Mouse (Mus musculus) embryonic facial prominence, embryonic 15.5 days (tissue): ENCODE results near the gene Irgc1. TPM values are rescaled to one million over a fixed set of nuclear protein-coding genes. Genes with fewer than 3 reads are reported as not detected.

Source experiments
- ATAC-seq: fragments of 200-750 bp; cut with Nextera tagmentation; 2 replicates; pipeline ENCODE4 v1.8.0; 2017; ENCODE audit warnings: low read depth, moderate TSS enrichment; ENCODE audit not compliant: insufficient number of reproducible peaks, low FRiP score, low TSS enrichment
- H3K27ac ChIP-seq: fragments of 300-500 bp; sonication (generic); replicated peaks from 2 replicates; pipeline ENCODE4 v1.5.1; 2015; ENCODE audit warnings: mild to moderate bottlenecking, inconsistent platforms
- H3K27me3 ChIP-seq: fragments of 300-500 bp; sonication (generic); 2 replicates; pipeline ENCODE4 v1.6.1; 2015; ENCODE audit warnings: inconsistent platforms
- H3K36me3 ChIP-seq: fragments of 300-500 bp; sonication (generic); 2 replicates; pipeline ENCODE4 v1.6.1; 2015; ENCODE audit warnings: mild to moderate bottlenecking, inconsistent platforms
- H3K4me1 ChIP-seq: fragments of 300-500 bp; sonication (generic); 2 replicates; pipeline ENCODE4 v1.6.1; 2015; ENCODE audit warnings: inconsistent platforms
- H3K4me2 ChIP-seq: fragments of 300-500 bp; sonication (generic); replicated peaks from 2 replicates; pipeline ENCODE4 v1.6.1; 2015; ENCODE audit warnings: mild to moderate bottlenecking, inconsistent platforms
- H3K4me3 ChIP-seq: fragments of 300-500 bp; sonication (generic); replicated peaks from 2 replicates; pipeline ENCODE4 v1.5.1; 2015; ENCODE audit warnings: mild to moderate bottlenecking, inconsistent platforms
- H3K9ac ChIP-seq: fragments of 300-500 bp; sonication (generic); 2 replicates; pipeline ENCODE4 v1.6.1; 2015; ENCODE audit warnings: inconsistent platforms
- H3K9me3 ChIP-seq: fragments of 300-500 bp; sonication (generic); replicated peaks from 2 replicates; pipeline ENCODE4 v1.6.1; 2016; ENCODE audit warnings: inconsistent platforms
- WGBS: fragments of 180-500 bp; shearing (Covaris S2); methylation state at CpG from one replicate; pipeline ENCODE4 v1.1.7; 2015; 5-methylcytosine and 5-hydroxymethylcytosine counted together
- polyA plus RNA-seq: library from polyadenylated mRNA; unstranded; fragments of >200 nt; fragmentation: Nextera tagmentation; extraction: Ambion mirVana; gene quantifications from 2 replicates; pipeline ENCODE4 v1.2.1, GENCODE M21; 2015

The Irgc1 gene
- polyA plus RNA-seq, 1 experiment from 2014 or later: not detected

GRCm38 (mm10) chr7:24431713-24432112 is 20.4 kb downstream of the Irgc1 start:
- H3K27me3 ChIP-seq: 0 out of 2 replicates have a peak, but pooled peaks cover 8% of the 10 kb centered on the region
- H3K4me2 ChIP-seq: no peak overlapping the region
- H3K4me1 ChIP-seq: no peaks in the 10 kb centered on the region
- H3K9ac ChIP-seq: no peak overlapping the region
- H3K4me3 ChIP-seq: no peak overlapping the region
- no peak overlapping the region for H3K27ac ChIP-seq
- WGBS: 65% methylated on average over 11 of the region's 11 CpGs
- H3K36me3 ChIP-seq: no peaks in the 10 kb centered on the region
- no peak for ATAC-seq
- H3K9me3 ChIP-seq: no peaks in the 10 kb centered on the region

GRCm38 (mm10) chr7:24430551-24431345 is 21.3 kb downstream of the Irgc1 start:
- 0 out of 2 replicates have a peak, but pooled peaks cover 8% of the 10 kb centered on the region for H3K27me3 ChIP-seq
- H3K27ac ChIP-seq: no peak overlapping the region
- WGBS: 92% methylated on average over 15 of the region's 15 CpGs
- no peaks in the 10 kb centered on the region for H3K36me3 ChIP-seq
- H3K9ac ChIP-seq: no peak overlapping the region
- no peak for ATAC-seq
- H3K4me3 ChIP-seq: no peak overlapping the region
- no peaks in the 10 kb centered on the region for H3K9me3 ChIP-seq
- no peaks in the 10 kb centered on the region for H3K4me1 ChIP-seq
- no peak overlapping the region for H3K4me2 ChIP-seq

- H3K9me3 ChIP-seq: no peaks in the 10 kb centered on the region
- H3K4me1 ChIP-seq: no peaks in the 10 kb centered on the region
- H3K9ac ChIP-seq: no peak overlapping the region
- no peak for ATAC-seq
- H3K36me3 ChIP-seq: no peaks in the 10 kb centered on the region
- H3K4me2 ChIP-seq: no peak overlapping the region
- 0 out of 2 replicates have a peak, but pooled peaks cover 8% of the 10 kb centered on the region for H3K27me3 ChIP-seq
- no peak overlapping the region for H3K4me3 ChIP-seq
- H3K27ac ChIP-seq: no peak overlapping the region; the same call in 1 of the 2 replicates
- WGBS: 63% methylated on average over 16 of the region's 16 CpGs
These were observed 22.5 kb downstream of the Irgc1 start for GRCm38 (mm10) chr7:24429413-24430112.

- H3K27ac ChIP-seq: no peak overlapping the region
- no peak overlapping the region for H3K4me3 ChIP-seq
- no peaks in the 10 kb centered on the region for H3K9me3 ChIP-seq
- no peak overlapping the region for H3K4me2 ChIP-seq
- no peak for ATAC-seq
- no peak overlapping the region for H3K9ac ChIP-seq
- WGBS: 82% methylated on average over 5 of the region's 5 CpGs
- H3K4me1 ChIP-seq: no peaks in the 10 kb centered on the region
- H3K36me3 ChIP-seq: peaks cover 3% of the 10 kb centered on the region; the same call in 1 of the 2 replicates
- H3K27me3 ChIP-seq: 0 out of 2 replicates have a peak, but pooled peaks cover 8% of the 10 kb centered on the region
These were observed 23.4 kb downstream of the Irgc1 start for GRCm38 (mm10) chr7:24428725-24429124.

- no peak overlapping the region for H3K4me3 ChIP-seq
- H3K4me1 ChIP-seq: no peaks in the 10 kb centered on the region
- no peak overlapping the region for H3K9ac ChIP-seq
- no peak overlapping the region for H3K27ac ChIP-seq
- H3K4me2 ChIP-seq: no peak overlapping the region
- ATAC-seq: no peak
- H3K27me3 ChIP-seq: 0 out of 2 replicates have a peak, but pooled peaks cover 1% of the 10 kb centered on the region
- no peaks in the 10 kb centered on the region for H3K9me3 ChIP-seq
- WGBS: 94% methylated on average over 8 of the region's 8 CpGs
- H3K36me3 ChIP-seq: peaks cover 11% of the 10 kb centered on the region; the same call in 1 of the 2 replicates
These were observed 24.9 kb downstream of the Irgc1 start for GRCm38 (mm10) chr7:24427168-24427567.

- WGBS: 74% methylated on average over 9 of the region's 9 CpGs
- Histone ChIP-seq H3K27ac (no peak overlapping the region), H3K4me2 (no peak overlapping the region), H3K9me3 (no peaks in the 10 kb centered on the region), H3K4me3 (no peak overlapping the region), H3K27me3 (no peaks in the 10 kb centered on the region), H3K9ac (no peak overlapping the region), H3K4me1 (no peaks in the 10 kb centered on the region), H3K36me3 (peaks cover 24% of the 10 kb centered on the region)
- ATAC-seq: no peak
These were observed 26.2 kb downstream of the Irgc1 start for GRCm38 (mm10) chr7:24425919-24426318.

GRCm38 (mm10) chr7:24423956-24424732 is 28.0 kb downstream of the Irgc1 start:
- Histone ChIP-seq H3K4me3 (no peak overlapping the region), H3K27me3 (no peaks in the 10 kb centered on the region), H3K4me1 (no peaks in the 10 kb centered on the region), H3K36me3 (peaks cover 39% of the 10 kb centered on the region), H3K9me3 (no peaks in the 10 kb centered on the region), H3K9ac (no peak overlapping the region), H3K27ac (no peak overlapping the region), H3K4me2 (no peak overlapping the region)
- no peak for ATAC-seq
- 80% methylated on average over 12 of the region's 12 CpGs for WGBS

GRCm38 (mm10) chr7:24423107-24423763 is 28.9 kb downstream of the Irgc1 start:
- Histone ChIP-seq H3K9me3 (no peaks in the 10 kb centered on the region), H3K36me3 (peaks cover 39% of the 10 kb centered on the region), H3K27me3 (no peaks in the 10 kb centered on the region), H3K4me2 (no peak overlapping the region), H3K4me3 (no peak overlapping the region), H3K27ac (no peak overlapping the region), H3K4me1 (no peaks in the 10 kb centered on the region), H3K9ac (no peak overlapping the region)
- no peak for ATAC-seq
- WGBS: 89% methylated on average over 15 of the region's 15 CpGs

GRCm38 (mm10) chr7:24422251-24422650 is 29.8 kb downstream of the Irgc1 start:
- Histone ChIP-seq H3K36me3 (peaks cover 41% of the 10 kb centered on the region), H3K27me3 (no peaks in the 10 kb centered on the region), H3K4me1 (no peaks in the 10 kb centered on the region), H3K4me3 (no peak overlapping the region), H3K9ac (no peak overlapping the region), H3K27ac (no peak overlapping the region), H3K9me3 (no peaks in the 10 kb centered on the region), H3K4me2 (no peak overlapping the region)
- WGBS: 67% methylated on average over 8 of the region's 8 CpGs
- ATAC-seq: no peak

GRCm38 (mm10) chr7:24421648-24422047 is 30.4 kb downstream of the Irgc1 start:
- Histone ChIP-seq H3K36me3 (peaks cover 47% of the 10 kb centered on the region), H3K4me1 (no peaks in the 10 kb centered on the region), H3K9ac (no peak overlapping the region), H3K4me3 (no peak overlapping the region), H3K27ac (no peak overlapping the region), H3K4me2 (no peak overlapping the region), H3K9me3 (no peaks in the 10 kb centered on the region), H3K27me3 (no peaks in the 10 kb centered on the region)
- 71% methylated on average over 7 of the region's 7 CpGs for WGBS
- ATAC-seq: no peak
